Mouse (Mus musculus) heart, embryonic 11.5 days (tissue): Measurements from ENCODE around the gene Nrgn. TPM values are rescaled to one million over a fixed set of nuclear protein-coding genes. Genes with fewer than 3 reads are reported as not detected.

Experiments
- ATAC-seq: fragments of 200-750 bp; cut with Nextera tagmentation; replicated peaks from 2 replicates; pipeline ENCODE4 v1.8.0; 2017; ENCODE audit warnings: moderate library complexity; ENCODE audit not compliant: insufficient number of reproducible peaks, low FRiP score, low TSS enrichment
- H3K27ac ChIP-seq: fragments of 300-500 bp; sonication (generic); 2 replicates; pipeline ENCODE4 v1.5.1; 2014; ENCODE audit warnings: mild to moderate bottlenecking, low read depth, low read length
- H3K27me3 ChIP-seq: fragments of 300-500 bp; sonication (generic); 2 replicates; pipeline ENCODE4 v1.6.1; 2014; ENCODE audit warnings: mild to moderate bottlenecking, low read length, mixed read lengths; ENCODE audit not compliant: control insufficient read depth, insufficient read depth
- H3K36me3 ChIP-seq: fragments of 300-500 bp; sonication (generic); 2 replicates; pipeline ENCODE4 v1.6.1; 2014; ENCODE audit warnings: mild to moderate bottlenecking, low read length, moderate library complexity, mixed read lengths; ENCODE audit not compliant: control insufficient read depth, insufficient read depth
- H3K4me1 ChIP-seq: fragments of 300-500 bp; sonication (generic); 2 replicates; pipeline ENCODE4 v1.6.1; 2014; ENCODE audit warnings: low read length; ENCODE audit not compliant: control insufficient read depth, insufficient read depth
- H3K4me2 ChIP-seq: fragments of 300-500 bp; sonication (generic); 2 replicates; pipeline ENCODE4 v1.6.1; 2014; ENCODE audit warnings: mild to moderate bottlenecking, moderate library complexity
- H3K4me3 ChIP-seq: fragments of 300-500 bp; sonication (generic); 2 replicates; pipeline ENCODE4 v1.5.1; 2014; ENCODE audit warnings: low read depth, low read length
- H3K9ac ChIP-seq: fragments of 300-500 bp; sonication (generic); 2 replicates; pipeline ENCODE4 v1.6.1; 2014; ENCODE audit warnings: mild to moderate bottlenecking, low read depth, low read length, moderate library complexity
- H3K9me3 ChIP-seq: fragments of 300-500 bp; sonication (generic); replicated peaks from 2 replicates; pipeline ENCODE4 v1.6.1; 2016; ENCODE audit warnings: low read length; ENCODE audit not compliant: control insufficient read depth
- WGBS: fragments of 180-500 bp; shearing (Covaris S2); extraction: QIAGEN DNeasy Blood & Tissue Kit; methylation state at CpG from one replicate; pipeline ENCODE4 v1.1.7; 2014; ENCODE audit not compliant: insufficient replicate concordance; 5-methylcytosine and 5-hydroxymethylcytosine counted together
- polyA plus RNA-seq: library from polyadenylated mRNA; unstranded; fragments of >200 nt; fragmentation: Nextera tagmentation; extraction: Ambion mirVana; gene quantifications from 2 replicates; pipeline ENCODE4 v1.2.1, GENCODE M21; 2014

Nrgn gene
- polyA plus RNA-seq, 1 experiment from 2014 or later, result 5.2 TPM

- 82% methylated on average over 2 of the region's 2 CpGs for WGBS
- ATAC-seq, result no peak
- Histone ChIP-seq H3K4me2 (no peak overlapping the region), H3K4me3 (no peak overlapping the region), H3K27me3 (no peaks in the 10 kb centered on the region; the same call in 1 of the 2 replicates), H3K36me3 (no peaks in the 10 kb centered on the region), H3K27ac (no peak overlapping the region), H3K4me1 (peaks cover 14% of the 10 kb centered on the region), H3K9ac (no peak overlapping the region), H3K9me3 (no peaks in the 10 kb centered on the region)
Observed at GRCm38 (mm10) chr9:37567019-37567418, 14.3 kb upstream of the Nrgn start.

GRCm38 (mm10) chr9:37563805-37564204 is 11.1 kb upstream of the Nrgn start:
- Histone ChIP-seq H3K4me3 (no peak overlapping the region), H3K27ac (no peak overlapping the region), H3K4me1 (peaks cover 13% of the 10 kb centered on the region), H3K27me3 (no peaks in the 10 kb centered on the region), H3K36me3 (no peaks in the 10 kb centered on the region), H3K9me3 (no peaks in the 10 kb centered on the region), H3K4me2 (no peak overlapping the region), H3K9ac (no peak overlapping the region)
- ATAC-seq, result no peak
- WGBS, result 36% methylated on average over 1 of the region's 1 CpGs

- Histone ChIP-seq H3K9ac (no peak overlapping the region), H3K4me1 (peaks cover under 1% of the 10 kb centered on the region; the same call in 1 of the 2 replicates), H3K27ac (no peak overlapping the region), H3K4me2 (no peak overlapping the region), H3K36me3 (no peaks in the 10 kb centered on the region), H3K27me3 (no peaks in the 10 kb centered on the region), H3K4me3 (no peak overlapping the region), H3K9me3 (no peaks in the 10 kb centered on the region)
- ATAC-seq, result no peak
- WGBS, result 87% methylated on average over 2 of the region's 2 CpGs
Observed at GRCm38 (mm10) chr9:37560617-37561016, 7.9 kb upstream of the Nrgn start.

DNA sequence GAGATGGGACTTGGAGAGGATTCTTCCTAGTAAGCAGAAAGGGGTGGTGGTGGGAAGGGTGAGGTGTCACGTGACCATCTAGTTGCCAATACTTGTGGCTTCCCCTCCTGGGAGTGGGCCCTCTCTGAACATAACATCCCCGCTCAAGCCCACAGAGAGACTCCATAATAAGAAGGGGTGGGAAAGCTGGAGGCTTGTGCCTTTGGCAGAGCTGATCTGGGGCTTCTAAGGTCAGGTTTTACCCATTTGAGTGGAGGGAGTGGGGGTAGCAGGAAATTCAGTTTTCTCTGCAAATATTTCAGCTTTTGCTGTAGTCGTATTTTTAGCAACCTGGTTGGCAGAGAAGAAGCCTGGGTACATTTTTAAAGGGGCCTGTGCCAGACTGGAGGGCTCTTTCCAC is 3.7 kb upstream of the Nrgn start:
- Histone ChIP-seq H3K9me3 (no peaks in the 10 kb centered on the region), H3K4me3 (no peak overlapping the region), H3K4me1 (peaks cover 21% of the 10 kb centered on the region), H3K9ac (no peak overlapping the region), H3K4me2 (no peak overlapping the region), H3K36me3 (no peaks in the 10 kb centered on the region), H3K27me3 (peaks cover 19% of the 10 kb centered on the region), H3K27ac (no peak overlapping the region)
- no peak for ATAC-seq
- 65% methylated on average over 3 of the region's 3 CpGs for WGBS

GRCm38 (mm10) chr9:37554838-37555748 is 2.4 kb upstream of the Nrgn start, which contains the start of gene Siae:
TSS of gene Siae (plus strand) at chr9:37555698.
- no peaks in the 10 kb centered on the region for H3K9me3 ChIP-seq
- H3K27me3 ChIP-seq, result peaks cover 30% of the 10 kb centered on the region
- no peak for ATAC-seq
- no peak within 1 kb of the TSS for H3K4me2 ChIP-seq
- H3K27ac ChIP-seq, result no peak within 1 kb of the TSS
- 22% methylated on average over 7 of the region's 7 CpGs for WGBS
- no peak within 1 kb of the TSS for H3K9ac ChIP-seq
- no peaks in the 10 kb centered on the region for H3K36me3 ChIP-seq
- no peak within 1 kb of the TSS for H3K4me3 ChIP-seq
- H3K4me1 ChIP-seq, result peaks cover 22% of the 10 kb centered on the region

- ATAC-seq, result no peak
- H3K27me3 ChIP-seq, result peaks cover 32% of the 10 kb centered on the region
- no peaks in the 10 kb centered on the region for H3K9me3 ChIP-seq
- WGBS, result 60% methylated on average over 1 of the region's 1 CpGs
- H3K4me1 ChIP-seq, result peaks cover 22% of the 10 kb centered on the region
- no peaks in the 10 kb centered on the region for H3K36me3 ChIP-seq
- no peak overlapping the region for H3K4me2 ChIP-seq
- no peak overlapping the region for H3K27ac ChIP-seq
- H3K4me3 ChIP-seq, result no peak overlapping the region
- no peak overlapping the region for H3K9ac ChIP-seq
Observed at GRCm38 (mm10) chr9:37554279-37554678, 1.6 kb upstream of the Nrgn start.

GRCm38 (mm10) chr9:37551751-37552531 is 763 bp downstream of the Nrgn start:
- H3K4me2 ChIP-seq, result peak overlapping the region; percentile 83
- 3% methylated on average over 23 of the region's 23 CpGs for WGBS
- no peaks in the 10 kb centered on the region for H3K36me3 ChIP-seq
- no peak; the same call in 1 of the 2 replicates for ATAC-seq
- peaks cover 40% of the 10 kb centered on the region for H3K27me3 ChIP-seq
- H3K4me1 ChIP-seq, result peaks cover 22% of the 10 kb centered on the region
- H3K4me3 ChIP-seq, result peak overlapping the region; percentile 42
- H3K27ac ChIP-seq, result no peak overlapping the region
- peak overlapping the region; percentile 58 for H3K9ac ChIP-seq
- no peaks in the 10 kb centered on the region for H3K9me3 ChIP-seq

DNA sequence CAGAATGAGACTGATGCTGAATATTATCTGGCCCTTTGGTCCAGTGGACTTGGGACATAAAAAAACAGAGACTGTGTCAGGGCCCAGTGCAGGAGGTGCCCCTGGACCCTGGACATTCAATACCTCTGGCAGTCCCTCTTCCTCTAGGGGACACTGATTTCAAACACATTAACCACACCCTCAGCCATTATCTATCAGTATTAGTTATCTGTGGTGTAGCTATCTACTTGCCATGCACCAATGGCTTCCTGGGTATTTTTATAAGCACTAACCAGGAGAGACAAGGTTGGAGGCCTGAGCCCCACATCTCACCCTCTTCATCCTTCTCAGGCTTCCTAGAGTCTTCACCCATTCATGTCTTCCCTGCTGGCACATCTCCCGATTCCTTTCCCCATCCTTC is 2.3 kb downstream of the Nrgn start:
- no peak for ATAC-seq
- Histone ChIP-seq H3K4me3 (no peak overlapping the region), H3K27me3 (peaks cover 49% of the 10 kb centered on the region), H3K4me2 (no peak overlapping the region), H3K9me3 (no peaks in the 10 kb centered on the region), H3K27ac (no peak overlapping the region), H3K4me1 (peaks cover 19% of the 10 kb centered on the region), H3K9ac (no peak overlapping the region), H3K36me3 (no peaks in the 10 kb centered on the region)
- WGBS, result 61% methylated on average over 1 of the region's 1 CpGs
